In the genomic region with DNA sequence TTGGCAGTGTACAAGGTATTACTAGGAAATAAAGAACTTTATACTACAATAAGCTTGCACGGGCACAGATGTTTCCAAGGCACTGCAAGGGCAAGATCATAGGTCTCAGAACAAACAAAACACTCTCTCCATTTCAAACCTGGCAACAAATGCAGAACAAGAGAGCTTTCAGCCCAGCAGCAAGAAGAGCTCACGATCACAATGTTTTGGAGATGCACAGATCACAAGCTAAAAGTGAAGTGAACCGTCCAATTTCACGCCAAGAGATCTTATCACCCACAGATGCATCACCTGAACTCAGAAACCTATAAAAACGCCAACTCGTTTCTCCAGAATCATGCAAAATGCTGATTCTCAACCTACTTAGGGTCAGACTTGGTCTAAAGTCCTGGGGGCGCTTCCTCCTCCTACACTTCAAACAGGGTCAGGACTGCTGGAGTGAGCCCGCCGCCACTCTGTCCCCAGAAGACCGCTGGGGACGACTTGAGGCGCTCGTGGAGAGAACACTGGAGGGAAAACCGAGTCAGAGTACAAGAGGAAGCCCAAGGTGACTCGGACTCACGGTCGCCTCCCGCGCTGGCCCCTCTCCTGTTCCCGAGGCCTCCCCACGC, we compare ENCODE assay signal across 8 mouse cellular contexts. TPM values are rescaled to one million over a fixed set of nuclear protein-coding genes. Genes with fewer than 3 reads are reported as not detected.
A peak's percentile ranks its signal among the peaks of the same experiment; 100 is the strongest.
DNase-seq lines count a peak whose midpoint lies in the region; ATAC-seq and TF ChIP-seq lines count a peak whose summit lies in the region.

No protein-coding gene starts in this region.

- ATAC-seq in common myeloid progenitor, adult 5-6 weeks (replicated peaks; ENCODE audit: low read depth, poor library complexity, severe bottlenecking): peak; percentile 7; the same call in 1 of the 2 replicates
- ATAC-seq in hindbrain, embryonic 16.5 days: no peak

- H3K4me1 ChIP-seq in hindbrain, embryonic 16.5 days (ENCODE audit: control insufficient read depth, insufficient read depth, low read depth, low read length): peaks cover 19% of the 10 kb centered on the region

- H3K9ac ChIP-seq in hindbrain, embryonic 16.5 days (ENCODE audit: low read depth, low read length): peak overlapping the region; percentile 89

- H3K9me3 ChIP-seq in hindbrain, embryonic 16.5 days (ENCODE audit: control insufficient read depth, low read length): no peaks in the 10 kb centered on the region

- no peaks in the 10 kb centered on the region for H3K27me3 ChIP-seq in hindbrain, embryonic 16.5 days (replicated peaks; ENCODE audit: control insufficient read depth, insufficient read depth, low read length)

- H3K4me2 ChIP-seq in hindbrain, embryonic 16.5 days (ENCODE audit: low read length): peak overlapping the region; percentile 84

- no peak for TF ChIP-seq CTCF in layer of hippocampus, adult 2 months (conservative IDR thresholded peaks at IDR 0.05)

- WGBS in hindbrain, embryonic 16.5 days: 3% methylated on average over 21 of the region's 21 CpGs

- H3K36me3 ChIP-seq in hindbrain, embryonic 16.5 days (ENCODE audit: control insufficient read depth, insufficient read depth, low read length): no peaks in the 10 kb centered on the region

- H3K4me3 ChIP-seq in layer of hippocampus, adult 2 months: peak overlapping the region; percentile 96
- peak overlapping the region; percentile 91 for H3K4me3 ChIP-seq in hindbrain, embryonic 16.5 days (ENCODE audit: low read length)

- H3K27ac ChIP-seq in layer of hippocampus, adult 2 months: peak overlapping the region; percentile 88
- peak overlapping the region; percentile 84 for H3K27ac ChIP-seq in hindbrain, embryonic 16.5 days (ENCODE audit: low read depth, low read length)

- no peak for DNase-seq in layer of hippocampus, adult 2 months (ENCODE audit: low spot score in 2 of 2)
- no peak for DNase-seq in layer of hippocampus, adult 11-12 months (ENCODE audit: low spot score)
- peak; percentile 39 for DNase-seq in naive thymus-derived CD4-positive, alpha-beta T cell, adult 2 months (ENCODE audit: low read depth)
- no peak for DNase-seq in cerebellum, postnatal 4 days (ENCODE audit: low spot score in 2 of 2)
- no peak for DNase-seq in kidney, postnatal 10 days
- no peak for DNase-seq in cerebellum, adult 9-11 months

RNA-seq across cellular contexts. Expression of a gene that starts 1.0 kb away (rescaled TPM):
- 10 to 100 TPM; 37.1 to 39.0 TPM for total RNA-seq in layer of hippocampus, adult 2 months (2021)
- 73.2 and 82.4 TPM in 2 replicates for total RNA-seq in common myeloid progenitor, adult 5-6 weeks (2017)
- 40.2 and 48.8 TPM in 2 replicates for polyA plus RNA-seq in hindbrain, embryonic 16.5 days (2015; fragmentation: Nextera tagmentation; extraction: Ambion mirVana)

RNA-seq across cellular contexts. Expression of a gene that starts 30.9 kb away (rescaled TPM):
- under 1 TPM; 0.44 to 0.92 TPM for total RNA-seq in layer of hippocampus, adult 2 months (2021)
- 20.1 and 22.6 TPM in 2 replicates for total RNA-seq in common myeloid progenitor, adult 5-6 weeks (2017)
- 1.4 and 2.0 TPM in 2 replicates for polyA plus RNA-seq in hindbrain, embryonic 16.5 days (2015; fragmentation: Nextera tagmentation; extraction: Ambion mirVana)

Comparison
In these comparisons a context has a peak if more than half of its experiments do, and no peak if none do; other contexts are left out.
1. RNA of a gene that starts 30.9 kb away (total RNA-seq): 20.1 to 22.6 TPM in common myeloid progenitor, adult 5-6 weeks; 0.44 to 0.92 TPM in layer of hippocampus, adult 2 months; every median in the first group is over 10 times any median in the second.